Mouse (Mus musculus) layer of hippocampus, postnatal 25 days (tissue): ENCODE data around the gene Ccdc137. TPM values are rescaled to one million over a fixed set of nuclear protein-coding genes. Genes with fewer than 3 reads are reported as not detected.

Experiments used
- DNase-seq, 2 experiments: peaks; one replicate each; pipeline ENCODE4 v3.0.0; 2022; ENCODE audit warnings: mixed read lengths in 2 of 2, low spot score in 1 of 2; ENCODE audit errors: extremely low spot score in 1 of 2
- total RNA-seq, 2 experiments: library from RNA; stranded (reverse); gene quantifications; 2 replicates each; pipeline ENCODE4 v1.2.3; 2021

The Ccdc137 gene
- total RNA-seq, 2 experiments from 2014 or later = 23.6 to 26.8 TPM

- DNase-seq = no peak
These were observed 39.5 kb downstream of the Ccdc137 start for GRCm38 (mm10) chr11:120497436-120497835.

GRCm38 (mm10) chr11:120498226-120498625 lies 40.3 kb downstream of the Ccdc137 start:
- DNase-seq = no peak

GRCm38 (mm10) chr11:120498891-120499290 lies 41.0 kb downstream of the Ccdc137 start:
- DNase-seq = no peak

DNA sequence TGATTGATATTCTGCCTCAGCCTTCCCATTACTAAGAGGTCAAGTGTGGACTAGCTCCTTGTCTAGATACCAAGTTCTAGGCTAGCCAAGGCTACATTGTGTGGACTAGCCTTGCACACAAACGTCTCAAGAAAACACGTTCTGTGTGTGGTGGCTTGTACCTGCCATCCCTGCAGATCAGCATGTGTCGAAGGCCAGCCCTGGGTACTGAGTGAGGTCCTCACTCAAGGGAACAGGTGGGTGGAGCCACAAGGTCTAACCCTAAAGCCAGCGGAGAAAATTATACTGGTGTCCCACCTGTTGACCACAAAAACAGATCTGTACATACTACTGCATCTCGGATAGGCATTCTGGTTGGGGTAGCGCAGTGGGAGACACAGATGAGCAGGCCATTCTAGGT lies 42.0 kb downstream of the Ccdc137 start:
- no peak for DNase-seq

DNA sequence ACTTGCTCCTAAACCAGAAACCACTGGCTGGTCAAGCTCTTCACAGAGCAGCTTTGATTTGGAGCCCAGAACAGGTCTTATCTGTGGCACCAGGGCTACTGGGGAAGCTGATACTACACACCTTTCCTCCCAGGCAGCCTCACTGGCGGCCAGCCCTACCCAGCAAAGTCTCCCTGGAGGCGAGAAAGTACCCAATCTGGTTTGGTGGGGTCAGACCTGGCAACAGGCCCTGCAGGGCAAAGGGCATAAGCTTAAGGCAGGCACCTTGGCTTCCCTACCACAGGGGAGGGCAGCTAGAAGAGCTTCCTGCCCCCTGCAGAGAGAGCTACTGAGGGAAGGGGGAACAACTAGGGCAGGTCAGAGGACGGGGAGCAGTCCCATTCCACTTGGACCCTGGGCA lies 42.4 kb downstream of the Ccdc137 start:
- no peak for DNase-seq

DNA sequence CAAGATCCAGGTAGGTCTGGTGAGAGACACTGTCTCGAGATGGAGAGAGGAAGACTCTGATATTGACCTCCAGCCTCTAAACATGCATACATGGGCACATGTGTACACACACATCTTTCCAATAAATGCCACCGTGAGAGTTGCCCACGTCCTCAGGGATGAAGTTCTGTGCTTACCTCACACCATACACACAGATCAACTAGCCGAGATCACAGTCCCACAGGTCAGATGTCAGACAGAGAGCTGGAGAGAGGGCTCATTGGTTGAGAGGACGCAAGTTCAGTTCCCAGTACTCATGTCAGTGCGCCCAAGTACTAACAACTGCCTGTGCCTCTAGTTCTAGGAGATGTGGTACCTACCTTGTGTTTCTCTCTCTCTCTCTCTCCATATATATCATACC lies 43.1 kb downstream of the Ccdc137 start:
- no peak for DNase-seq

DNA sequence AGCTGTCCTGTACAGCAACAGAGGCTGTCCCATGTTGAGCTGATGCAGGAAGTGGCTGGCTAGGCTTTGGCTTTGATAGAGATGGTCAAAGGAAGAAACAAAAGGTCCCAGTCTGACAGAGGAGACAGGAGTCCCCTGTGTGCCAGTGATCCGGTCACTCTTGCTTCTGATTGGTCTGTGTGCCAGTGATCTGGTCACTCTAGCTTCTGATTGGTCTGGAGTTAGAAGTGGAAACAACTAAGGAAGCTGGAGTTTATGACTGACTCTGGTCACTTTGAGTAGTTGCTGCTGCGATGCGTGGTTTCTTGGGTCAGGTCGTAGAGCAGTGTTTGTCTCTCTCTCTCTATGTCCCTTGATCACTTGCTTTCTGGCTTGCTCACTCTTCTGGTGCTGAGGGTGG lies 43.8 kb downstream of the Ccdc137 start:
- DNase-seq = no peak

DNA sequence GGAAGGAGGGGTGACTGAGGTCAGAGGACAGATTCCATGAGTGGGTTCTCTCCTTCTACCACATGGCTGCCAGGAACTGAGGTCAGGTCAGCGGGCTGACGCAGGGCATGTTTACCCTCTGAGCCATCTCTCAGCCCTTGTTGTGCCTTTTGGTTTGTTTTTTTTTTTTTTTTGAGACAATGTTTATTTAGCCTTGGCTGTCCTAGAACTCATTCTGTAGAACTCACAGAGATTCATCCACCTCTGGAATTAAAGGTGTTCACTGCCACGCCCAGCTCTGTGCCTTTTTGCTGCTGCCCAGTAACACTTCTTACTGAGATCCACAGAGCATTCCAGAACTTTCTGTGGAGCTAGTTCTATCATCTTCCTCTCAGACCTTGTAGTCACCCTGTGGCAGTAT lies 47.7 kb downstream of the Ccdc137 start:
- DNase-seq = no peak

GRCm38 (mm10) chr11:120506899-120507298 lies 49.0 kb downstream of the Ccdc137 start:
- no peak for DNase-seq

GRCm38 (mm10) chr11:120507611-120508289 lies 49.8 kb downstream of the Ccdc137 start:
- no peak for DNase-seq

DNA sequence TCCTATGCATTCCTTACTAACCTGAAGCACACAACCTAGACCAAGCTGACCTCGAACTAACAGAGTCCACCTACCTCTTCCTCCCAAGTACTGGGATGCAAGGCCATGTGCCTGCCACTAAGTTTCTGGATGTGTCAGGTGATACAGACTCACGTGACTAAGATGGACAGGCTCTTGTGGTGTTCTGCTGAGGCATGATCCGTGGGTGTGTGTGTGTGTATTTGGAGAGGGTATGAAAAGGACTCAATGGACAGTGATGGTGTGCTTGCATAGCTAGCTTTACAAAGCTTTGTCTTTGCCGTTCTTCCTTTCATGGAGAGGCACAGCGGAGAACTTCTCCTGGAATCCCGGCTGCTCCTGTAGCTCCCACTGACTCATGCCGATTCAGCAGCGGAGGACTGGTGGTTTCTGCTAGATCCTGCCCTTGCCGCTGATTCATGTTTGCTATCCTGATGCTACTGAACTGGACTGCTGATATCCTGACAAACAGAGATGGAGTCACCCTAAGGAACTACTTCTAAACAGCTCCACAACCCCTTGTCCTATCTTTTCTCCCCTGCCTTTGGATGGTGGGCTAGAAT lies 50.5 kb downstream of the Ccdc137 start:
- no peak for DNase-seq

DNA sequence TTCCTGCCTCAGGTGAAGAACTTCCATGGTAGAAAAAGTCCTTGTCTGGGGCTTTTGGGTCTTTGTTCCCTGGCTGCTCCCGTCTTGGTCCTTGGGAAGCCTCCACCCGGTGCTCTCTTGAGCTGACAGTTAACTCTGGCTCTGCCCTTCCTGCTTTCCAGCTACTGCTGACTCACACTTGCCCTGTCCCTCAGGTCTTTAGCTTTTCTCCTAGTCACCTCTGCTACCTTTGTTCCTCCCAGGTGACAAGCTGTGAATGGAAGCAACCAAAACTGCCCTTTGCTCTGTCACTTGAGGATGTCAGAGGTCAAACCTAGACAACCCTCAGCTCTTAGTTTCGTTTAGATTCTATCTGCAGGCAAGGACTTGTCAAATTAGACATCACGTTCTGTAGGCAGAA lies 52.0 kb downstream of the Ccdc137 start:
- DNase-seq = no peak

GRCm38 (mm10) chr11:120510375-120511030 lies 52.6 kb downstream of the Ccdc137 start:
- no peak for DNase-seq

GRCm38 (mm10) chr11:120512790-120513453 lies 55.0 kb downstream of the Ccdc137 start:
- DNase-seq = no peak

Other genes with a start within 250 kb of the Ccdc137 start
- gene Bahcc1, start 225.2 kb upstream of the Ccdc137 start, total RNA-seq = 10 to 100 TPM; 17.7 to 22.6 TPM
- 1,000 to 10,000 TPM; 1,451 to 1,562 TPM for gene Actg1, start 109.6 kb upstream of the Ccdc137 start, total RNA-seq
- gene Fscn2, start 96.6 kb upstream of the Ccdc137 start, total RNA-seq = under 1 TPM in 1 of 2 experiments, not detected in 1; 0.89 TPM
- gene Faap100, start 79.4 kb upstream of the Ccdc137 start, total RNA-seq = 10 to 100 TPM; 16.2 to 17.1 TPM
- gene Nploc4, start 20.4 kb upstream of the Ccdc137 start, total RNA-seq = 10 to 100 TPM; 62.4 to 63.0 TPM
- 1 to 10 TPM in 1 of 2 experiments, under 1 TPM in 1; 0.32 to 6.8 TPM for gene Tspan10, start 15.5 kb upstream of the Ccdc137 start, total RNA-seq
- gene Pde6g, start 4.6 kb upstream of the Ccdc137 start, total RNA-seq = under 1 TPM; 0.56 to 0.59 TPM
- gene Oxld1, start within 50 bp of the Ccdc137 start, total RNA-seq = 10 to 100 TPM; 15.5 to 16.2 TPM
- 10 to 100 TPM; 50.8 to 53.8 TPM for gene Arl16, start 9.5 kb downstream of the Ccdc137 start, total RNA-seq
- gene Mrpl12, start 26.5 kb downstream of the Ccdc137 start, total RNA-seq = 10 to 100 TPM; 60.9 to 72.0 TPM
- 10 to 100 TPM; 18.1 to 22.4 TPM for gene Slc25a10, start 33.7 kb downstream of the Ccdc137 start, total RNA-seq
- gene Gcgr, start 72.6 kb downstream of the Ccdc137 start, total RNA-seq = under 1 TPM; 0.15 to 0.19 TPM
- gene Mcrip1, start 91.6 kb downstream of the Ccdc137 start, total RNA-seq = 10 to 100 TPM; 86.1 to 86.5 TPM
- gene Ppp1r27, start 93.0 kb downstream of the Ccdc137 start, total RNA-seq = not detected
- gene P4hb, start 115.1 kb downstream of the Ccdc137 start, total RNA-seq = 100 to 1,000 TPM; 127 to 136 TPM
- 100 to 1,000 TPM; 306 to 324 TPM for gene Arhgdia, start 123.5 kb downstream of the Ccdc137 start, total RNA-seq
- 10 to 100 TPM; 61.7 to 67.4 TPM for gene Alyref, start 140.2 kb downstream of the Ccdc137 start, total RNA-seq
- gene Anapc11, start 140.3 kb downstream of the Ccdc137 start, total RNA-seq = 100 to 1,000 TPM in 1 of 2 experiments, 10 to 100 TPM in 1; 87.2 to 109 TPM
- gene Npb, start 150.4 kb downstream of the Ccdc137 start, total RNA-seq = 1 to 10 TPM; 2.1 to 2.9 TPM
- 100 to 1,000 TPM; 133 to 162 TPM for gene Pcyt2, start 159.8 kb downstream of the Ccdc137 start, total RNA-seq
- gene Sirt7, start 167.1 kb downstream of the Ccdc137 start, total RNA-seq = 10 to 100 TPM; 36.1 to 42.4 TPM
- 10 to 100 TPM; 68.9 to 83.2 TPM for gene Mafg, start 175.5 kb downstream of the Ccdc137 start, total RNA-seq
- gene Pycr1, start 185.7 kb downstream of the Ccdc137 start, total RNA-seq = 1 to 10 TPM; 4.3 to 4.9 TPM
- 1 to 10 TPM; 2.5 to 3.5 TPM for gene Myadml2, start 190.0 kb downstream of the Ccdc137 start, total RNA-seq
- 1 to 10 TPM; 4.5 to 8.2 TPM for gene Notum, start 203.1 kb downstream of the Ccdc137 start, total RNA-seq
- 10 to 100 TPM; 50.0 to 55.7 TPM for gene Aspscr1, start 214.9 kb downstream of the Ccdc137 start, total RNA-seq